Mouse (Mus musculus) common myeloid progenitor, adult 5-6 weeks (primary cell): ENCODE measurements around the gene Ccdc127. TPM values are rescaled to one million over a fixed set of nuclear protein-coding genes. Genes with fewer than 3 reads are reported as not detected.

Experiments used
- ATAC-seq: replicated peaks from 2 replicates; pipeline ENCODE4 v1.8.0; 2016; ENCODE audit warnings: low read depth, mild to moderate bottlenecking, moderate TSS enrichment, inconsistent platforms; ENCODE audit not compliant: poor library complexity, severe bottlenecking
- total RNA-seq: library from RNA; stranded (forward); fragments of 200-1000, 187-1606 nt; gene quantifications from 2 replicates; pipeline ENCODE4 v1.2.3, GENCODE M21; 2017

The Ccdc127 gene
- total RNA-seq, 1 experiment from 2014 or later = 65.0 TPM

GRCm38 (mm10) chr13:74382289-74382688, 32.2 kb downstream of the Ccdc127 start:
- no peak for ATAC-seq

DNA sequence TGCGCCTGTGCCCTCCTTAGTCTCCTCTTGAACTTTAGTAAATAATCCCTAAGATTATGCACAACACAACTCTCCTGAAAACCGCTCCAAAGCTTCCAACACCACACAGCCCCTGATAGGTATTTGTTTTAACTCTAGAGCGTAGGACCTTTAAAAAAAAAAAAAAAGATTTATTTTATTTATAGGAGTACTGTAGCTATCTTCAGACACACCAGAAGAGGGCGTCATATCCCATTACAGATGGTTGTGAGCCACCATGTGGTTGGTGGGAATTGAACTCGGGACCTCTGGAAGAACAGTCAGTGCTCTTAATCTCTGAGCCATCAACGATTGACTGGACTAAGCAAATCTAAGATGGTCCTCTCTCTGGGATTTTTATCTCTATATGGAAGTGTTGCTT, 39.6 kb downstream of the Ccdc127 start:
- ATAC-seq = no peak

GRCm38 (mm10) chr13:74390371-74390990, 40.4 kb downstream of the Ccdc127 start, which contains the start of gene Zfp72:
Gene Zfp72 (minus strand): TSS chr13:74390836.
- peak; percentile 98 for ATAC-seq

GRCm38 (mm10) chr13:74391156-74391555, 41.0 kb downstream of the Ccdc127 start:
- ATAC-seq = no peak

DNA sequence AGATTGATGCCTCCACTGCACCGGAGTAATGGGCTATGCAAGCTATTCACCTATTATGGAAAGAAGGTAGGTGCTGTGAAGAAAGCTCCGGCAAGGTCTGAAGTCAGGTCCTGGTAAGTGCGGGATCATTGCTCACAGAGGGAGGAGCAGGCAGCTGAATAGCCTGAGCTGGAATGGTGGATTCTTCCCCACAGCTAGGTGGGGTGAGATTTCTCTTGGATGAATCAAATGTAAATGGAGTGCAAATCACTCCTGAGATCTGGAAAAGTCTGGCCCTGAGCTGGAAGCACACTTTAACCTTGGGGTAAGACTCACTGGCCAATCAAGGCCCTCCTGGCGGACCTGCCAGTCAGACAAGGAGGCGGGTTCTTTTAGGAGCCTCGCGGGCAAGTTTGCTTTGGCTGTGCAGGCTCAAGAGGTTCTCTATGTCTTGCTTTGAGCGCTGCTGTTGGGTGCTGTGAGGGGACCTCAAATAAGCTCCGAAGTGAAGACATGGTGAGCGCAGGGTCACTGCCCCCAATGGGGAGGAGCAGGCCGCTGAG, 49.3 kb downstream of the Ccdc127 start, which contains the start of gene Ftl1-ps1:
Gene Ftl1-ps1, plus strand, starts transcription at position 397 of the 542 bp plus-strand sequence.
- ATAC-seq = no peak

Other genes with a start within 250 kb of the Ccdc127 start
- not detected in 2 replicates for gene Slc9a3, start 228.9 kb upstream of the Ccdc127 start, total RNA-seq
- 38.2 and 40.0 TPM in 2 replicates for gene Exoc3, start 141.6 kb upstream of the Ccdc127 start, total RNA-seq
- gene Ahrr, start 58.0 kb upstream of the Ccdc127 start, total RNA-seq = 0.23 TPM in 1 of 2 replicates, not detected in the other
- 92.3 and 104 TPM in 2 replicates for gene Pdcd6, start 32.7 kb upstream of the Ccdc127 start, total RNA-seq
- 257 and 301 TPM in 2 replicates for gene Sdha, start within 50 bp of the Ccdc127 start, total RNA-seq
- gene Lrrc14b, start 13.7 kb downstream of the Ccdc127 start, total RNA-seq = 0.05 TPM in 1 of 2 replicates, not detected in the other
- gene Zfp72, start 40.5 kb downstream of the Ccdc127 start, total RNA-seq = 7.1 and 13.7 TPM in 2 replicates
- gene Ftl1-ps1, start 49.4 kb downstream of the Ccdc127 start, total RNA-seq = 11.9 and 18.5 TPM in 2 replicates
- gene Zfp825, start 143.7 kb downstream of the Ccdc127 start, total RNA-seq = 8.6 and 19.7 TPM in 2 replicates